Mouse (Mus musculus): ENCODE results near the gene Nus1. TPM values are rescaled to one million over a fixed set of nuclear protein-coding genes. Genes with fewer than 3 reads are reported as not detected.

Gene Nus1
- polyA plus RNA-seq, 1 experiment from 2014 or later, result 6.6 TPM

GRCm38 (mm10) chr10:52417998-52418860 is 882 bp downstream of the Nus1 start:
- no peak for DNase-seq
- Histone ChIP-seq H3K4me3 (replicated peaks) (peak overlapping the region; percentile 99), H3K36me3 (0 out of 2 replicates have a peak, but pooled peaks cover 7% of the 10 kb centered on the region), H3K9me3 (replicated peaks) (no peaks in the 10 kb centered on the region), H3K4me1 (replicated peaks) (peaks cover 51% of the 10 kb centered on the region), H3K4me2 (peak overlapping the region; percentile 87), H3K27me3 (no peaks in the 10 kb centered on the region), H3K9ac (peak overlapping the region; percentile 94), H3K27ac (peak overlapping the region; percentile 83)
- 0 out of 2 replicates have a peak, but pooled peaks have one; percentile 24 for ATAC-seq (ENCODE audit: low read depth)
- 1% methylated on average over 39 of the region's 39 CpGs for WGBS (ENCODE audit: insufficient replicate concordance)

- Histone ChIP-seq H3K27ac (no peak overlapping the region), H3K9me3 (replicated peaks) (no peaks in the 10 kb centered on the region), H3K27me3 (no peaks in the 10 kb centered on the region), H3K9ac (peak overlapping the region; percentile 94), H3K36me3 (0 out of 2 replicates have a peak, but pooled peaks cover 7% of the 10 kb centered on the region), H3K4me3 (replicated peaks) (peak overlapping the region; percentile 99), H3K4me1 (replicated peaks) (peaks cover 54% of the 10 kb centered on the region), H3K4me2 (peak overlapping the region; percentile 87)
- 27% methylated on average over 5 of the region's 5 CpGs for WGBS (ENCODE audit: insufficient replicate concordance)
- DNase-seq (no peak), ATAC-seq (ENCODE audit: low read depth) (no peak)
These were observed 1.6 kb downstream of the Nus1 start for GRCm38 (mm10) chr10:52418931-52419330.

GRCm38 (mm10) chr10:52419402-52419801 is 2.1 kb downstream of the Nus1 start:
- Histone ChIP-seq H3K4me1 (replicated peaks) (peaks cover 54% of the 10 kb centered on the region), H3K9me3 (replicated peaks) (no peaks in the 10 kb centered on the region), H3K27ac (no peak overlapping the region), H3K4me2 (peak overlapping the region; percentile 87), H3K27me3 (no peaks in the 10 kb centered on the region), H3K36me3 (0 out of 2 replicates have a peak, but pooled peaks cover 7% of the 10 kb centered on the region), H3K9ac (peak overlapping the region; percentile 94), H3K4me3 (replicated peaks) (peak overlapping the region; percentile 99)
- ATAC-seq (ENCODE audit: low read depth) (no peak), DNase-seq (no peak)
- WGBS (ENCODE audit: insufficient replicate concordance), result 67% methylated on average over 4 of the region's 4 CpGs

- no peak for DNase-seq
- peaks cover 51% of the 10 kb centered on the region for H3K4me1 ChIP-seq (replicated peaks)
- WGBS (ENCODE audit: insufficient replicate concordance), result 63% methylated on average over 1 of the region's 1 CpGs
- no peaks in the 10 kb centered on the region for H3K9me3 ChIP-seq (replicated peaks)
- no peak overlapping the region for H3K4me3 ChIP-seq (replicated peaks)
- H3K4me2 ChIP-seq, result no peak overlapping the region
- no peaks in the 10 kb centered on the region for H3K27me3 ChIP-seq
- H3K9ac ChIP-seq, result peak overlapping the region; percentile 26; the same call in 1 of the 2 replicates
- no peak for ATAC-seq (ENCODE audit: low read depth)
- no peak overlapping the region for H3K27ac ChIP-seq
- H3K36me3 ChIP-seq, result 0 out of 2 replicates have a peak, but pooled peaks cover 7% of the 10 kb centered on the region
These were observed 3.2 kb downstream of the Nus1 start for GRCm38 (mm10) chr10:52420526-52420925.

GRCm38 (mm10) chr10:52421716-52422115 is 4.4 kb downstream of the Nus1 start:
- 0 out of 2 replicates have a peak, but pooled peaks cover 7% of the 10 kb centered on the region for H3K36me3 ChIP-seq
- no peak overlapping the region for H3K4me2 ChIP-seq
- H3K9ac ChIP-seq, result no peak overlapping the region
- DNase-seq (no peak), ATAC-seq (ENCODE audit: low read depth) (no peak)
- no peak overlapping the region for H3K27ac ChIP-seq
- no peaks in the 10 kb centered on the region for H3K9me3 ChIP-seq (replicated peaks)
- H3K4me1 ChIP-seq (replicated peaks), result peaks cover 48% of the 10 kb centered on the region
- no peaks in the 10 kb centered on the region for H3K27me3 ChIP-seq
- 73% methylated on average over 6 of the region's 6 CpGs for WGBS (ENCODE audit: insufficient replicate concordance)
- H3K4me3 ChIP-seq (replicated peaks), result no peak overlapping the region

GRCm38 (mm10) chr10:52423097-52423496 is 5.8 kb downstream of the Nus1 start:
- Histone ChIP-seq H3K4me3 (replicated peaks) (no peak overlapping the region), H3K4me1 (replicated peaks) (peaks cover 50% of the 10 kb centered on the region), H3K27me3 (no peaks in the 10 kb centered on the region), H3K4me2 (no peak overlapping the region), H3K27ac (no peak overlapping the region), H3K36me3 (0 out of 2 replicates have a peak, but pooled peaks cover 7% of the 10 kb centered on the region), H3K9me3 (replicated peaks) (no peaks in the 10 kb centered on the region), H3K9ac (no peak overlapping the region)
- ATAC-seq (ENCODE audit: low read depth) (no peak), DNase-seq (no peak)
- WGBS (ENCODE audit: insufficient replicate concordance), result 50% methylated on average over 2 of the region's 2 CpGs

GRCm38 (mm10) chr10:52426314-52426980 is 9.1 kb downstream of the Nus1 start:
- H3K4me3 ChIP-seq (replicated peaks), result no peak overlapping the region
- DNase-seq (no peak), ATAC-seq (ENCODE audit: low read depth) (no peak)
- H3K36me3 ChIP-seq, result peaks cover 20% of the 10 kb centered on the region
- no peak overlapping the region for H3K9ac ChIP-seq
- H3K9me3 ChIP-seq (replicated peaks), result no peaks in the 10 kb centered on the region
- WGBS (ENCODE audit: insufficient replicate concordance), result 74% methylated on average over 7 of the region's 7 CpGs
- H3K27me3 ChIP-seq, result no peaks in the 10 kb centered on the region
- H3K4me2 ChIP-seq, result no peak overlapping the region
- no peak overlapping the region for H3K27ac ChIP-seq
- H3K4me1 ChIP-seq (replicated peaks), result peaks cover 23% of the 10 kb centered on the region

- Histone ChIP-seq H3K4me2 (no peak overlapping the region), H3K9me3 (replicated peaks) (no peaks in the 10 kb centered on the region), H3K9ac (no peak overlapping the region), H3K27ac (no peak overlapping the region), H3K36me3 (peaks cover 29% of the 10 kb centered on the region), H3K4me1 (replicated peaks) (peaks cover 15% of the 10 kb centered on the region; the same call in 1 of the 2 replicates), H3K4me3 (replicated peaks) (no peak overlapping the region), H3K27me3 (no peaks in the 10 kb centered on the region)
- DNase-seq, result no peak
- no peak for ATAC-seq (ENCODE audit: low read depth)
- 58% methylated on average over 2 of the region's 2 CpGs for WGBS (ENCODE audit: insufficient replicate concordance)
These were observed 10.5 kb downstream of the Nus1 start for GRCm38 (mm10) chr10:52427634-52428415.

- no peak overlapping the region for H3K4me3 ChIP-seq (replicated peaks)
- H3K27ac ChIP-seq, result no peak overlapping the region
- peaks cover 11% of the 10 kb centered on the region; the same call in 1 of the 2 replicates for H3K4me1 ChIP-seq (replicated peaks)
- peaks cover 56% of the 10 kb centered on the region for H3K36me3 ChIP-seq
- no peaks in the 10 kb centered on the region for H3K9me3 ChIP-seq (replicated peaks)
- H3K27me3 ChIP-seq, result no peaks in the 10 kb centered on the region
- H3K9ac ChIP-seq, result no peak overlapping the region
- ATAC-seq (ENCODE audit: low read depth) (no peak), DNase-seq (no peak)
- 71% methylated on average over 1 of the region's 1 CpGs for WGBS (ENCODE audit: insufficient replicate concordance)
- H3K4me2 ChIP-seq, result no peak overlapping the region
These were observed 13.6 kb downstream of the Nus1 start for GRCm38 (mm10) chr10:52430953-52431352.

- DNase-seq (no peak), ATAC-seq (ENCODE audit: low read depth) (no peak)
- Histone ChIP-seq H3K4me2 (no peak overlapping the region), H3K27ac (no peak overlapping the region), H3K9me3 (replicated peaks) (no peaks in the 10 kb centered on the region), H3K4me3 (replicated peaks) (no peak overlapping the region), H3K36me3 (peaks cover 81% of the 10 kb centered on the region), H3K27me3 (no peaks in the 10 kb centered on the region), H3K4me1 (replicated peaks) (no peaks in the 10 kb centered on the region), H3K9ac (no peak overlapping the region)
- WGBS (ENCODE audit: insufficient replicate concordance), result 87% methylated on average over 8 of the region's 8 CpGs
These were observed 17.5 kb downstream of the Nus1 start for GRCm38 (mm10) chr10:52434836-52435235.

GRCm38 (mm10) chr10:52460614-52461013 is 43.3 kb downstream of the Nus1 start:
- 44% methylated on average over 2 of the region's 2 CpGs for WGBS (ENCODE audit: insufficient replicate concordance)
- Histone ChIP-seq H3K36me3 (no peaks in the 10 kb centered on the region), H3K9ac (no peak overlapping the region), H3K9me3 (replicated peaks) (no peaks in the 10 kb centered on the region), H3K27ac (no peak overlapping the region), H3K4me2 (no peak overlapping the region), H3K27me3 (no peaks in the 10 kb centered on the region), H3K4me1 (replicated peaks) (no peaks in the 10 kb centered on the region), H3K4me3 (replicated peaks) (no peak overlapping the region)
- DNase-seq (no peak), ATAC-seq (ENCODE audit: low read depth) (no peak)

Data from liver, embryonic 13.5 days (tissue).